Mouse (Mus musculus) MEL (cell line): ENCODE results near the gene Frmd4b. TPM values are rescaled to one million over a fixed set of nuclear protein-coding genes. Genes with fewer than 3 reads are reported as not detected.

ENCODE experiments used
- DNase-seq: peaks from one replicate; pipeline ENCODE4 v3.0.0; 2011; ENCODE audit warnings: low read depth, low spot score
- H3K27ac ChIP-seq: 2 replicates; pipeline ENCODE4 v1.5.1; 2012; ENCODE audit warnings: low read depth, mild to moderate bottlenecking, control low read depth, low read length, moderate library complexity; ENCODE audit not compliant: control insufficient read depth
- H3K27me3 ChIP-seq, 2 experiments: fragments of 150-350 bp in 1 of 2; sonication (generic) in 1 of 2; 2 replicates each; pipeline ENCODE4 v1.6.1; 2012; ENCODE audit warnings: low read length in 2 of 2, mild to moderate bottlenecking in 2 of 2, improper control_type of control experiment in 1 of 2, moderate library complexity in 1 of 2; ENCODE audit not compliant: insufficient read depth in 2 of 2, control insufficient read depth in 1 of 2
- H3K36me3 ChIP-seq, 2 experiments: 2 replicates each; pipeline ENCODE4 v1.6.1; 2012 to 2014; ENCODE audit warnings: low read length in 2 of 2, improper control_type of control experiment in 1 of 2, inconsistent platforms in 1 of 2, mild to moderate bottlenecking in 1 of 2; ENCODE audit not compliant: insufficient read depth in 2 of 2, control insufficient read depth in 1 of 2
- H3K4me1 ChIP-seq, 2 experiments: fragments of 150-350 bp in 1 of 2; sonication (generic) in 1 of 2; 2 replicates each; pipeline ENCODE4 v1.6.1; 2012; ENCODE audit warnings: low read length in 2 of 2, improper control_type of control experiment in 1 of 2, mild to moderate bottlenecking in 1 of 2; ENCODE audit not compliant: insufficient read depth in 2 of 2, control insufficient read depth in 1 of 2
- H3K4me3 ChIP-seq, 2 experiments: fragments of 150-350 bp in 1 of 2; sonication (generic) in 1 of 2; 2 replicates each; pipeline ENCODE4 v1.5.1; 2012; ENCODE audit warnings: low read depth in 2 of 2, low read length in 2 of 2, mild to moderate bottlenecking in 2 of 2, moderate library complexity in 2 of 2, control low read depth in 1 of 2, improper control_type of control experiment in 1 of 2; ENCODE audit not compliant: control insufficient read depth in 1 of 2, insufficient read depth in 1 of 2
- H3K79me2 ChIP-seq: 2 replicates; pipeline ENCODE4 v1.6.1; 2012; ENCODE audit warnings: mild to moderate bottlenecking, low read length, moderate library complexity; ENCODE audit not compliant: control insufficient read depth, poor library complexity, insufficient read depth
- H3K9ac ChIP-seq: 2 replicates; pipeline ENCODE4 v1.6.1; 2012; ENCODE audit warnings: low read depth, mild to moderate bottlenecking, control low read depth, low read length, moderate library complexity; ENCODE audit not compliant: control insufficient read depth, poor library complexity, severe bottlenecking
- H3K9me3 ChIP-seq: fragments of 150-350 bp; sonication (generic); replicated peaks from 2 replicates; pipeline ENCODE4 v1.6.1; 2012; ENCODE audit warnings: mild to moderate bottlenecking, low read length, improper control_type of control experiment, moderate library complexity; ENCODE audit not compliant: insufficient read depth
- BHLHE40 ChIP-seq: IDR thresholded peaks from 2 replicates; pipeline ENCODE4 v1.6.1; 2012; ENCODE audit warnings: low read depth, mild to moderate bottlenecking, inconsistent platforms, low read length, improper control_type of control experiment, borderline replicate concordance
- CHD2 ChIP-seq: IDR thresholded peaks from 2 replicates; pipeline ENCODE4 v1.6.1; 2011; ENCODE audit warnings: low read length, improper control_type of control experiment
- ELF1 ChIP-seq: IDR thresholded peaks from 2 replicates; pipeline ENCODE4 v1.6.1; 2014; ENCODE audit warnings: low read depth, mild to moderate bottlenecking, inconsistent platforms, low read length, improper control_type of control experiment, moderate library complexity
- EP300 ChIP-seq, 2 experiments: IDR thresholded peaks; 2 replicates each; pipeline ENCODE4 v1.6.1; 2011; ENCODE audit warnings: improper control_type of control experiment in 2 of 2, low read length in 2 of 2, low read depth in 1 of 2, mild to moderate bottlenecking in 1 of 2
- ETS1 ChIP-seq: IDR thresholded peaks from 2 replicates; pipeline ENCODE4 v1.6.1; 2012; ENCODE audit warnings: low read depth, mild to moderate bottlenecking, inconsistent platforms, low read length, improper control_type of control experiment, moderate library complexity
- GABPA ChIP-seq: IDR thresholded peaks from 2 replicates; pipeline ENCODE4 v1.6.1; 2012; ENCODE audit warnings: low read depth, mild to moderate bottlenecking, inconsistent platforms, low read length, improper control_type of control experiment, moderate library complexity
- GATA1 ChIP-seq: IDR thresholded peaks from 2 replicates; pipeline ENCODE4 v1.6.1; 2011; ENCODE audit warnings: low read depth, low read length, improper control_type of control experiment
- HCFC1 ChIP-seq: IDR thresholded peaks from 2 replicates; pipeline ENCODE4 v1.6.1; 2012; ENCODE audit warnings: low read depth, mild to moderate bottlenecking, inconsistent platforms, low read length, improper control_type of control experiment, moderate library complexity
- JUND ChIP-seq: IDR thresholded peaks from 2 replicates; pipeline ENCODE4 v1.6.1; 2011; ENCODE audit warnings: low read depth, mild to moderate bottlenecking, improper control_type of control experiment, low read length
- KAT2A ChIP-seq: conservative IDR thresholded peaks from 2 replicates; pipeline ENCODE4 v1.6.1; 2012; ENCODE audit warnings: low read depth, low read length, improper control_type of control experiment, inconsistent platforms
- MAZ ChIP-seq: IDR thresholded peaks from 2 replicates; pipeline ENCODE4 v1.6.1; 2012; ENCODE audit warnings: low read depth, mild to moderate bottlenecking, inconsistent platforms, low read length, improper control_type of control experiment
- MEF2A ChIP-seq: IDR thresholded peaks from 2 replicates; pipeline ENCODE4 v1.6.1; 2014; ENCODE audit warnings: low read depth, mild to moderate bottlenecking, inconsistent platforms, low read length, improper control_type of control experiment; ENCODE audit not compliant: poor library complexity, insufficient replicate concordance, severe bottlenecking; ENCODE audit errors: extremely low read depth
- MXI1 ChIP-seq: IDR thresholded peaks from 2 replicates; pipeline ENCODE4 v1.6.1; 2011; ENCODE audit warnings: mild to moderate bottlenecking, low read depth, low read length, improper control_type of control experiment
- MYB ChIP-seq: IDR thresholded peaks from 2 replicates; pipeline ENCODE4 v1.6.1; 2011; ENCODE audit warnings: mild to moderate bottlenecking, low read depth, low read length, improper control_type of control experiment
- MYC ChIP-seq: IDR thresholded peaks from 2 replicates; pipeline ENCODE4 v1.6.1; 2011; ENCODE audit warnings: low read depth, mild to moderate bottlenecking, low read length, improper control_type of control experiment, moderate library complexity
- NELFE ChIP-seq: IDR thresholded peaks from 2 replicates; pipeline ENCODE4 v1.6.1; 2011; ENCODE audit warnings: low read depth, low read length, improper control_type of control experiment
- NRF1 ChIP-seq: IDR thresholded peaks from 2 replicates; pipeline ENCODE4 v1.6.1; 2014; ENCODE audit warnings: low read depth, mild to moderate bottlenecking, inconsistent platforms, low read length, improper control_type of control experiment, moderate library complexity; ENCODE audit not compliant: poor library complexity, insufficient read depth, severe bottlenecking
- POLR2A ChIP-seq, 2 experiments: IDR thresholded peaks; 2 replicates each; pipeline ENCODE4 v1.6.1; 2011 to 2012; ENCODE audit warnings: low read length in 2 of 2, mild to moderate bottlenecking in 2 of 2, control low read depth in 1 of 2, improper control_type of control experiment in 1 of 2, low read depth in 1 of 2, moderate library complexity in 1 of 2; ENCODE audit not compliant: control insufficient read depth in 1 of 2, insufficient read depth in 1 of 2, poor library complexity in 1 of 2
- POLR2AphosphoS2 ChIP-seq: IDR thresholded peaks from 2 replicates; pipeline ENCODE4 v1.6.1; 2011; ENCODE audit warnings: low read length, improper control_type of control experiment
- POLR2AphosphoS5 ChIP-seq: IDR thresholded peaks from 2 replicates; pipeline ENCODE4 v1.6.1; 2012; ENCODE audit warnings: low read depth, borderline replicate concordance, mild to moderate bottlenecking, inconsistent platforms, low read length, moderate library complexity, mixed read lengths
- SIN3A ChIP-seq: IDR thresholded peaks from 2 replicates; pipeline ENCODE4 v1.6.1; 2012; ENCODE audit warnings: low read length, improper control_type of control experiment, inconsistent platforms
- TAL1 ChIP-seq: IDR thresholded peaks from 2 replicates; pipeline ENCODE4 v1.6.1; 2012; ENCODE audit warnings: mild to moderate bottlenecking, inconsistent platforms, low read length, moderate library complexity, mixed read lengths
- UBTF ChIP-seq: IDR thresholded peaks from 2 replicates; pipeline ENCODE4 v1.6.1; 2012; ENCODE audit warnings: low read depth, mild to moderate bottlenecking, inconsistent platforms, low read length, improper control_type of control experiment, moderate library complexity, borderline replicate concordance; ENCODE audit not compliant: insufficient read depth
- USF2 ChIP-seq, 2 experiments: IDR thresholded peaks; 2 replicates each; pipeline ENCODE4 v1.6.1; 2011 to 2012; ENCODE audit warnings: improper control_type of control experiment in 2 of 2, low read length in 2 of 2, borderline replicate concordance in 1 of 2, inconsistent platforms in 1 of 2, low read depth in 1 of 2, mild to moderate bottlenecking in 1 of 2; ENCODE audit not compliant: insufficient read depth in 1 of 2
- ZC3H11A ChIP-seq: IDR thresholded peaks from 2 replicates; pipeline ENCODE4 v1.6.1; 2012; ENCODE audit warnings: low read depth, mild to moderate bottlenecking, inconsistent platforms, low read length, improper control_type of control experiment
- ZKSCAN1 ChIP-seq: IDR thresholded peaks from 2 replicates; pipeline ENCODE4 v1.6.1; 2012; ENCODE audit warnings: low read depth, mild to moderate bottlenecking, inconsistent platforms, low read length, improper control_type of control experiment, moderate library complexity
- polyA plus RNA-seq, 2 experiments: library from polyadenylated mRNA; stranded (reverse) in 1 of 2; unstranded in 1 of 2; fragments of >175 nt in 1 of 2; fragments of >200 nt in 1 of 2; gene quantifications; 2 replicates each; pipeline versions ENCODE4 v1.2.1 to v1.2.4; 2012; ENCODE audit warnings: low replicate concordance in 2 of 2, low read depth in 1 of 2; ENCODE audit not compliant: insufficient read length in 2 of 2, insufficient read depth in 1 of 2, missing spikeins in 1 of 2
- total RNA-seq: library from RNA; depleted of rRNA; stranded (reverse); fragments of 300-350 nt; gene quantifications from 2 replicates; pipeline ENCODE4 v1.2.3, GENCODE M21; 2012

Frmd4b gene
- total and polyA plus RNA-seq, 3 experiments = 0.18 TPM; not detected in 2

DNA sequence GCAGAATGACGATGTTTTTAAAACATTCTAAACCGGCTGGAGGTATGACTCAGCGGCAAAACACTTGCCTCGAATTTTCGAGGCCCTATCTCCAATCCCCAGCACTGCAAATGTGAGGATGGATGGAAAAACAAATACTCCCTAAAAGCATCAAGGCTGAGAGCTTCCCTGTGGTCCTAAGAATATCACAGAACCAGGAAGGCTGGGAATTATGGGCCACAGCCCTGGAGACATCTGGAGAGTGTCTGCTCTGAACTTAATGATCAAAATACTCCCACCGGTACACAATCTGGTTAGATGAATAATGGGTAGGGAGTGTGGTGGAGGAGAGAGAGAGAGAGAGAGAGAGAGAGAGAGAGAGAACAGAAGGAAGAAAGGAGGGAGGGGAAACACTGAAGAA is 48.8 kb downstream of the Frmd4b start:
- H3K4me1 ChIP-seq = no peaks in the 10 kb centered on the region
- H3K27ac ChIP-seq = no peak overlapping the region
- no peaks in the 10 kb centered on the region for H3K9me3 ChIP-seq
- DNase-seq = no peak
- TF ChIP-seq POLR2AphosphoS5 (no peak), GATA1 (no peak), TAL1 (no peak), SIN3A (no peak), EP300 (IDR thresholded peaks at IDR 0.05; ENCODE audit: low read depth in 1 of 2, low read length in 2 of 2) (no peak), MEF2A (no peak), UBTF (no peak), POLR2AphosphoS2 (no peak), MXI1 (no peak), JUND (no peak), USF2 (IDR thresholded peaks at IDR 0.05; ENCODE audit: borderline replicate concordance in 1 of 2, insufficient read depth in 1 of 2, low read depth in 1 of 2, low read length in 2 of 2) (no peak), CHD2 (no peak), BHLHE40 (no peak), HCFC1 (no peak), KAT2A (no peak), MYB (no peak)
- TF ChIP-seq, all 39 proteins: peak for 0
- Histone ChIP-seq H3K4me3 (no peak overlapping the region), H3K9ac (no peak overlapping the region), H3K79me2 (no peaks in the 10 kb centered on the region), H3K36me3 (no peaks in the 10 kb centered on the region), H3K27me3 (no peaks in the 10 kb centered on the region)

DNA sequence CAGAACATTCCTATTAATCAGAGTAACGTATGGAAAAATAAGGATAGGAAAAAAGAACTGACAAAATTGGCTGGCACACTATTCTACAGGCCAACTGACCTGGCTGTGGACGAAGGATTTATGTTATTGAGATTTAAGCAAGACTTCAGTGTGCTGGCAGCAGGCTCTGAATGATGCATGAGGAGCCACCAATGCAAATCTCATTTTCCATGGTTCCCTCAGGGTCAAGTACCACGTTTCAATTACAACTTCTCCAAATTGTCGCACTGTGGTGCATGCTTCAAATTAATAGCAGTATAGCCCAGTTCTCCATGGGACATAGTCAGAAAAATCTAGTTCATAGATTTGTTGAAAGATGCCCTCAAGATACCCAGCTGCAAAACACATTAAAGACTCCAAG is 50.6 kb downstream of the Frmd4b start:
- Histone ChIP-seq H3K4me3 (no peak overlapping the region), H3K36me3 (no peaks in the 10 kb centered on the region)

More for the DNA sequence above, 50.6 kb downstream of the Frmd4b start:
- no peak for DNase-seq
- Histone ChIP-seq H3K4me1 (no peaks in the 10 kb centered on the region), H3K9ac (no peak overlapping the region), H3K79me2 (no peaks in the 10 kb centered on the region), H3K27me3 (no peaks in the 10 kb centered on the region), H3K9me3 (no peaks in the 10 kb centered on the region), H3K27ac (no peak overlapping the region)
- TF ChIP-seq POLR2A (IDR thresholded peaks at IDR 0.05; ENCODE audit: control insufficient read depth in 1 of 2, insufficient read depth in 1 of 2, low read depth in 1 of 2, low read length in 2 of 2, poor library complexity in 1 of 2) (no peak), MXI1 (no peak), JUND (no peak), NRF1 (no peak), SIN3A (no peak), ZKSCAN1 (no peak), GABPA (no peak), POLR2AphosphoS5 (no peak), KAT2A (no peak), ZC3H11A (no peak), GATA1 (no peak), ELF1 (no peak), MAZ (no peak), NELFE (no peak), MYB (no peak), MYC (no peak), ETS1 (no peak), EP300 (IDR thresholded peaks at IDR 0.05; ENCODE audit: low read depth in 1 of 2, low read length in 2 of 2) (no peak)
